Mouse (Mus musculus) ovary, adult 10 weeks (tissue): ENCODE data around the gene Ptgis. TPM values are rescaled to one million over a fixed set of nuclear protein-coding genes. Genes with fewer than 3 reads are reported as not detected.

ENCODE experiments used
- polyA plus RNA-seq: library from polyadenylated mRNA; stranded (reverse); fragments of 350-450 nt; fragmentation: Illumina TruSeq; extraction: RNeasy Lipid Tissue Mini Kit (QIAGEN cat#74804); gene quantifications from one replicate; pipeline ENCODE4 v1.2.3, GENCODE M21; 2014

Gene Ptgis
- 6.4 TPM for polyA plus RNA-seq

DNA sequence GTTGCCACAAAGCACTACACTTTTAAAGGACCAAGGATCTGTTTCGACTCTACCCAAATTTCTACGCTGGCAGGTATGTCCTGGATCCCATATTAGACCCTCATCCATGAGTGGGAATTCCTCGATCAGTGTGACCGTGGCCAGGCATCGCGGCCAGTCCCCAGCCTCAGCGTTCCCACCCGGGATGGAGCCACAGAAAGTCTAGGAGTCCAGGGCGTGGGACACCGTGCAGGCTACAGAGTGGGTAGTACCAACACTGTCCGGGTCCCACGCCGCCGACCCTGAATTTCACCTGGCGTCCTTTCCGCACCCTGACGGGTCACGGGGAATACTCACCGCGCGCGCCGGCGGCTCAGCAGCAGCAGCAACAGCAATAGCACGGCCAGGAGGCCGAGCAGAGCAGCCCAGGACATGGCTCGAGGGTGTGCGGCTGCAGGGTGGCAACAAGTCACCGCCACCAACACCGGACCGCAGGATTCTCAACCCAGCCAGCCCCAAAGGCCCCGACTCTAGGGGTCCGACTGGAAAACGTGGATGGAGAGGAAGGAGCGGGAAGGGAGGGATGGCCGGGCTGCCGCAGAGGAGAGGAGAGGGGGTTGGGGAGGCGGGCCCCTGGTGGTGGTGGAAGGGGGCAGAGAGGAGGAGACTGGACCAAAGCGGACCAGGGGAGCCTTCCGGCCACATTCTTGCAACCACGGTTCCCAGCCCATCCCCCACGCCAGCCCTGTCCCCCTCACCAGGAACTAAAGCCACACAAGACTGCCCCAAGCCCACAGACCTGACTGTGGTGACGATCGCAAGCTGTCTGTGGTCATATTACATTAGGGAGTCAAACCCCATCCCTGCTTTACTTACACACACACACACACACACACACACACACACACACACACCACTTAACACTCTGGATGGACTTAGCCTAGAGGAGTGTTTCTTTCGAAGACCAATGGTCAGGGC, at the start of gene Ptgis:
TSS of gene Ptgis (minus strand) at position 597 of the 957 bp plus-strand sequence.

DNA sequence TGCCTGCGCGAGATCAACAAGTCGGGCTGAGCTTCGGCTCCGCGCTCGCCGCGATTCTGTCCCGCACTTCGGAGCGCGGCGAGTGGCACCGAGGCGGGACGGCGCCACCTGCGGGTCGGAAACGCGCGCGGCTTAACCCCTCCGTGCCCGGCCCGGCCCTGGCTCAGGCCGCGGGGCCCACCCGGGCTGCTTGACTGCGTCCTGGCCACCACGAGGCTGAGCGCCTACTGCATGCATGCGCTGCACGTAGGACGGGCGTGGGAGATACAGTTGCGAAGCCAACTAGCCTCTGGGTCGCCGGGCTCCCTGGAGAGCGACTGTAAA, 50.4 kb downstream of the Ptgis start, which contains the start of gene Kcnb1:
TSS of gene Kcnb1 (minus strand) at position 80 of the 324 bp plus-strand sequence.

Other genes starting within 250 kb of the Ptgis start
- 50.1 TPM for gene Stau1, start 244.3 kb downstream of the Ptgis start, polyA plus RNA-seq
- gene Ddx27, start 225.4 kb downstream of the Ptgis start, polyA plus RNA-seq = 8.6 TPM
- gene Znfx1, start 177.6 kb downstream of the Ptgis start, polyA plus RNA-seq = 6.6 TPM
- 2.9 TPM for gene Kcnb1, start 50.4 kb downstream of the Ptgis start, polyA plus RNA-seq
- gene B4galt5, start 108.6 kb upstream of the Ptgis start, polyA plus RNA-seq = 3.3 TPM
- 11.4 TPM for gene Slc9a8, start 181.1 kb upstream of the Ptgis start, polyA plus RNA-seq